Mouse (Mus musculus) brain, embryonic 14.5 days (tissue): ENCODE measurements at regions not wholly inside any gene's neighbourhood (a gene's known extent, or its start where the extent isn't known, plus 50 kb on each side); places are given as distances from the start of the nearest gene placed in this dataset.

Experiments
- DNase-seq: peaks from one replicate; pipeline ENCODE4 v3.0.0-alpha.2; 2011; ENCODE audit warnings: low read depth
- CTCF ChIP-seq: fragments of 200-500 bp; IDR thresholded peaks from 2 replicates; pipeline ENCODE4 v1.5.1; 2012; ENCODE audit warnings: inconsistent platforms, mild to moderate bottlenecking, moderate library complexity, borderline replicate concordance; ENCODE audit not compliant: insufficient read depth, insufficient read length; ENCODE audit errors: extremely low read depth
- POLR2A ChIP-seq: fragments of 200-500 bp; IDR thresholded peaks from 2 replicates; pipeline ENCODE4 v1.6.1; 2012; ENCODE audit warnings: mild to moderate bottlenecking, inconsistent platforms, borderline replicate concordance; ENCODE audit not compliant: poor library complexity, insufficient read depth, insufficient read length, severe bottlenecking; ENCODE audit errors: extremely low read depth

GRCm38 (mm10) chrX:10647332-10647731 is 67.5 kb upstream of the Mid1ip1 start:
- TF ChIP-seq CTCF: no peak
- TF ChIP-seq POLR2A: no peak
- peak; percentile 1 for DNase-seq

DNA sequence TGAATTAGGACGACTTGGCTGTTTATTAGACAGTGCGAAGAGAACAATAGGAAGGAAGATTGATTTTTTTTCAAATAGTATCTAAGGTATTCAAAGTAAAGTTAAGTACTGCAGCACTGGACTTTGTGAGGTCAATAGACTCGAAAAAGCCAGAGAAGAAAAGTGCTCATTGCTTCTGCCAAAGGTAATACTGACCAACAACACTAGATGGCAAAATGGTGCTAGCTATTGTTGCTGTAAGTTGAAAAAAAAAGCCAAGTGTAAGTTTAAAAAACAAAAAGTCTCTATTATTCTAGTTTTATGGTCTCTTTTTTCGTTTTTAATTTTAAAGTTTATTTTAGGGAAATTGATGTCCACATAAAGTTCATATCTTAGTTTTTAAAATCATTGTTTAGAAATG is 63.9 kb upstream of the Mid1ip1 start:
- TF ChIP-seq POLR2A (no peak), CTCF (no peak; the same call in 1 of the 2 replicates)
- peak; percentile 68 for DNase-seq
